Mouse (Mus musculus): ENCODE measurements at regions not wholly inside any gene's neighbourhood (a gene's known extent, or its start where the extent isn't known, plus 50 kb on each side); places are given as distances from the start of the nearest gene placed in this dataset.

GRCm38 (mm10) chr11:34153749-34154525 is 54.0 kb downstream of the Foxi1 start:
- no peaks in the 10 kb centered on the region for H3K27me3 ChIP-seq (ENCODE audit: control insufficient read depth, insufficient read depth, low read length)
- no peak overlapping the region for H3K27ac ChIP-seq (ENCODE audit: low read depth, low read length)
- H3K4me3 ChIP-seq (ENCODE audit: low read depth, low read length), result no peak overlapping the region
- 85% methylated on average over 5 of the region's 5 CpGs for WGBS
- no peak overlapping the region for H3K4me2 ChIP-seq (replicated peaks; ENCODE audit: low read depth, low read length)
- no peaks in the 10 kb centered on the region for H3K9me3 ChIP-seq (ENCODE audit: control insufficient read depth, low read length)
- H3K4me1 ChIP-seq (replicated peaks; ENCODE audit: control insufficient read depth, insufficient read depth, low read length), result no peaks in the 10 kb centered on the region
- H3K9ac ChIP-seq (ENCODE audit: low read depth, low read length), result no peak overlapping the region
- no peak for DNase-seq (ENCODE audit: low spot score)
- ATAC-seq (ENCODE audit: low FRiP score), result no peak
- no peaks in the 10 kb centered on the region for H3K36me3 ChIP-seq (ENCODE audit: control insufficient read depth, insufficient read depth, low read length)

- H3K4me3 ChIP-seq (ENCODE audit: low read depth, low read length), result no peak overlapping the region
- DNase-seq (ENCODE audit: low spot score) (peak; percentile 82), ATAC-seq (ENCODE audit: low FRiP score) (peak; percentile 51; the same call in 1 of the 2 replicates)
- H3K9ac ChIP-seq (ENCODE audit: low read depth, low read length), result no peak overlapping the region
- H3K27me3 ChIP-seq (ENCODE audit: control insufficient read depth, insufficient read depth, low read length), result no peaks in the 10 kb centered on the region
- H3K9me3 ChIP-seq (ENCODE audit: control insufficient read depth, low read length), result no peaks in the 10 kb centered on the region
- H3K36me3 ChIP-seq (ENCODE audit: control insufficient read depth, insufficient read depth, low read length), result no peaks in the 10 kb centered on the region
- 30% methylated on average over 5 of the region's 5 CpGs for WGBS
- H3K4me1 ChIP-seq (replicated peaks; ENCODE audit: control insufficient read depth, insufficient read depth, low read length), result no peaks in the 10 kb centered on the region
- no peak overlapping the region for H3K27ac ChIP-seq (ENCODE audit: low read depth, low read length)
- H3K4me2 ChIP-seq (replicated peaks; ENCODE audit: low read depth, low read length), result no peak overlapping the region
Measured at GRCm38 (mm10) chr11:34149370-34149976, 51.1 kb upstream of the 4930469K13Rik start.

Data from hindbrain, embryonic 11.5 days (tissue).